Mouse (Mus musculus) megakaryocyte, embryonic 14.5 days (primary cell): ENCODE measurements around the gene Fam208a.

ENCODE experiments used
- FLI1 ChIP-seq: IDR thresholded peaks from 2 replicates; pipeline ENCODE4 v1.6.1; 2012; ENCODE audit warnings: low read length, inconsistent platforms, mixed read lengths
- GATA1 ChIP-seq: IDR thresholded peaks from 3 replicates; pipeline ENCODE4 v1.6.1; 2012; ENCODE audit warnings: mixed read lengths, low read length, inconsistent platforms, borderline replicate concordance

DNA sequence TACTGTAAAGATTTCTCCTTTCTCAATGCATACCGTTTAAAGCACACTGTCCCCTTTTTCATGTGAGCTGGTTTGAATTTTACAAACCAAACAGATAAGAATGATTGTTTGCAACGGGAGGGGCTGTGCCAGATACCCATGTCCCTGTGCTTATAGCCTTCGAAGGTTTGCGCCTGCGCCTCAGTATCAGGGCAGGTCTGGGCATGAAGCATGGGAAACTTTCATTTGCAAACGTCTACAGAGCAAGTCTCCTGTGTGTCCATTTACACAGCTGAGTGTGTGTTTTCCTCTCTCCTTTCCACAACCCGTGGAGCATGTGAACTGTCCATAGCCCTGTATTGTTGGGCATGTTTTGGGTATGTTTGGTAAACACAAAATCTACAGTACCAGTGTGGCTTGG, 32.2 kb upstream of the Fam208a start:
- no peak for TF ChIP-seq GATA1
- TF ChIP-seq FLI1, result no peak
